ENCODE assay signal across 17 mouse cellular contexts in the genomic region with DNA sequence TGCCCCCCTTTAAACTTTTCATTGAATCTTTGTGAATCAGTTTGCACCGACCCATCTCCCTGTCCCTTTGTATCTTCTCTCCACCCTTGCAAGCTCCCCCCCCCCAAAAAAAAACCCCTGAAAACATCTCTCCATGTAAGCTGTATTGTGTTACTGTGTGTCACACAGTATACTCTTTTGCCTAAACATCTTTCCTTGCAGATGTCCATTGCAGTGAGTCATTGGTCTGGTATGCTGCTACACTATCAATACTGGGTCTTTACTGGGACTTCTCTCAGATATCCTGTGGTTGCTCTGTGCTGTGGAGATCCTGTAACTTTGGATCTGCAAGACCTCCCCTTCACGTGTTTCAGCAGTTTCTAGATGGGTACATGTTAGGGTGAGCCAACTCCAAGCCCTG.
"Had no signal": no experiment of that assay in that cellular context is flagged by ENCODE, and none has a peak within 500 bp of the region (broad histone marks: within the 10 kb centered on the region; RNA-seq: fewer than 3 reads in every experiment).

No protein-coding gene starts in this region.

- H3K4me2 ChIP-seq: liver, embryonic 13.5 days; lung, embryonic 14.5 days; midbrain, embryonic 12.5 days; midbrain, embryonic 15.5 days; neural tube, embryonic 12.5 days; neural tube, embryonic 15.5 days had no signal

- DNase-seq: kidney, postnatal 25 days; layer of hippocampus, postnatal 36 days; liver, embryonic 13.5 days; lung, embryonic 14.5 days; right cerebral cortex, adult 18-20 months; right cerebral cortex, postnatal 14 days; right cerebral cortex, postnatal 4 days; thymus, postnatal 25 days had no signal

- H3K27me3 ChIP-seq: liver, embryonic 13.5 days; midbrain, embryonic 12.5 days; midbrain, embryonic 15.5 days; neural tube, embryonic 12.5 days; neural tube, embryonic 15.5 days had no signal

- H3K27ac ChIP-seq: kidney, postnatal 0 days; layer of hippocampus, adult 2 months; left cerebral cortex, adult 2 months; liver, embryonic 13.5 days; macrophage; midbrain, embryonic 12.5 days; midbrain, embryonic 15.5 days; neural tube, embryonic 12.5 days; neural tube, embryonic 15.5 days had no signal

- H3K9ac ChIP-seq: liver, embryonic 13.5 days; lung, embryonic 14.5 days; midbrain, embryonic 12.5 days; midbrain, embryonic 15.5 days; neural tube, embryonic 12.5 days; neural tube, embryonic 15.5 days had no signal

- H3K4me3 ChIP-seq: layer of hippocampus, adult 2 months; left cerebral cortex, adult 2 months; liver, embryonic 13.5 days; midbrain, embryonic 12.5 days; midbrain, embryonic 15.5 days; neural tube, embryonic 12.5 days; neural tube, embryonic 15.5 days had no signal

- ATAC-seq: lung, postnatal 0 days; midbrain, embryonic 15.5 days had no signal

- H3K9me3 ChIP-seq: liver, embryonic 13.5 days; midbrain, embryonic 12.5 days; midbrain, embryonic 15.5 days; neural tube, embryonic 15.5 days had no signal
